In genomic region chr17:27907512-27908205, GRCm38 (mm10) we compare ENCODE assay signal across 8 mouse cellular contexts. TPM values are rescaled to one million over a fixed set of nuclear protein-coding genes. Genes with fewer than 3 reads are reported as not detected.
DNase-seq lines count a peak whose midpoint lies in the region; ATAC-seq lines count a peak whose summit lies in the region.

No protein-coding gene starts in this region.

- peaks cover 8% of the 10 kb centered on the region for H3K4me1 ChIP-seq in intestine, embryonic 14.5 days (replicated peaks; ENCODE audit: control insufficient read depth, insufficient read depth, low read length)

- intact Hi-C loops in left cerebral cortex, postnatal 14 days (cut with DNase I), result loop anchor here (2.0 to 5.0 kb wide), 4 partner anchors 67 to 171 kb away; no protein-coding TSS in a partner anchor

- ATAC-seq in intestine, embryonic 14.5 days (replicated peaks; ENCODE audit: low FRiP score, low TSS enrichment, low read depth), result peak; percentile 67

- peak; percentile 95 to 99 for DNase-seq in adrenal gland, adult (ENCODE audit: inconsistent age in 2 of 2, low spot score in 1 of 2)
- DNase-seq in embryo, embryonic 10.5 days (ENCODE audit: low spot score), result peak; percentile 94
- DNase-seq in gastrocnemius, postnatal 25 days, result peak; percentile 90
- DNase-seq in intestine, embryonic 14.5 days (ENCODE audit: low spot score), result peak; percentile 98
- peak; percentile 94 to 98 for DNase-seq in left cerebral cortex, postnatal 14 days (ENCODE audit: low spot score in 2 of 2)
- peak; percentile 96 for DNase-seq in mesoderm, embryonic 11.5 days (ENCODE audit: low read depth, low spot score)
- peak; percentile 90 to 92 for DNase-seq in right cerebral cortex, postnatal 36 days (ENCODE audit: low spot score in 2 of 2)
- peak; percentile 91 for DNase-seq in yolk sac, embryonic 10.5 days (ENCODE audit: low spot score)

- peaks cover 25% of the 10 kb centered on the region for H3K36me3 ChIP-seq in intestine, embryonic 14.5 days (ENCODE audit: control insufficient read depth, insufficient read depth, low read length)

- H3K9ac ChIP-seq in intestine, embryonic 14.5 days (ENCODE audit: low read length), result peak overlapping the region; percentile 74

- peak overlapping the region; percentile 69 for H3K27ac ChIP-seq in intestine, embryonic 14.5 days (ENCODE audit: low read depth)

- no peaks in the 10 kb centered on the region for H3K27me3 ChIP-seq in intestine, embryonic 14.5 days (replicated peaks; ENCODE audit: control insufficient read depth, insufficient read depth, low read length)

- peak overlapping the region; percentile 84 for H3K4me2 ChIP-seq in intestine, embryonic 14.5 days (ENCODE audit: low read length)

- WGBS in intestine, embryonic 14.5 days, result under 1% methylated on average over 45 of the region's 45 CpGs

- no peaks in the 10 kb centered on the region for H3K9me3 ChIP-seq in intestine, embryonic 14.5 days (ENCODE audit: control insufficient read depth, low read length)

- H3K4me3 ChIP-seq in intestine, embryonic 14.5 days (ENCODE audit: low read depth, low read length), result peak overlapping the region; percentile 97

RNA-seq across cellular contexts. Expression of gene Anks1, which starts 1.4 kb away (rescaled TPM):
- total RNA-seq in gastrocnemius, postnatal 25 days (2021), result 10 to 100 TPM; 11.2 to 15.3 TPM
- 16.4 and 16.9 TPM in 2 replicates for polyA plus RNA-seq in intestine, embryonic 14.5 days (2014; fragmentation: Nextera tagmentation; extraction: Ambion mirVana)
- total RNA-seq in left cerebral cortex, postnatal 14 days (2021), result 10 to 100 TPM; 33.4 to 40.6 TPM

RNA-seq across cellular contexts. Expression of gene Taf11, which starts 2.0 kb away (rescaled TPM):
- total RNA-seq in gastrocnemius, postnatal 25 days (2021), result 10 to 100 TPM; 13.5 to 18.2 TPM
- 59.7 and 66.0 TPM in 2 replicates for polyA plus RNA-seq in intestine, embryonic 14.5 days (2014; fragmentation: Nextera tagmentation; extraction: Ambion mirVana)
- 10 to 100 TPM; 37.9 to 46.5 TPM for total RNA-seq in left cerebral cortex, postnatal 14 days (2021)

RNA-seq across cellular contexts. Expression of gene Uhrf1bp1, which starts 51.4 kb away (rescaled TPM):
- total RNA-seq in gastrocnemius, postnatal 25 days (2021), result 10 to 100 TPM; 21.5 to 24.4 TPM
- polyA plus RNA-seq in intestine, embryonic 14.5 days (2014; fragmentation: Nextera tagmentation; extraction: Ambion mirVana), result 5.8 and 6.6 TPM in 2 replicates
- 10 to 100 TPM; 18.7 to 20.5 TPM for total RNA-seq in left cerebral cortex, postnatal 14 days (2021)

Comparison
In these comparisons a context has a peak if more than half of its experiments do, and no peak if none do; other contexts are left out.
1. Peak in every context shown above with its lines: DNase-seq, ATAC-seq, H3K4me3 ChIP-seq and H3K27ac ChIP-seq.